Mouse (Mus musculus) embryo, embryonic 11 days (tissue): ENCODE measurements around the gene Spon2.

Experiments used
- DNase-seq: peaks from one replicate; pipeline ENCODE4 v3.0.0-alpha.2; 2015

Gene Spon2

DNA sequence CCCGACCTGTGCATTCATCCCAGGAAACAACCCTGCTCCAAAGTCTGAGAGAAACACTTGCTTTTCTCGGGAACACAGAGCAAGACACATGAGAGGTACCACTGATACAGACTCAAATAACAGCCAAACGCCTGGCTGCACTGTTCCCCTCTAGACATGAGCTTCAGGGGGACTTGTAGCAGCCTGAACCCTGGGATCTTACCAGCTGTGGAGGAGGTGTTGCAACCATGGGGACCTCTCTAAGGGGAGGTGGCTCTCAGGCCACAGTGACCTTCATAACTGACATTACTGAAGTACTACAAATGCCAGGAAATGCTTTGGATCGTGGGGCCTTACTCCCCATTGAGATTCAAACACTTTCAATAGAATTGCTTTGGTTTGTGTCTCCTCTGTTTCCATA is 3.5 kb downstream of the Spon2 start:
- DNase-seq: no peak

DNA sequence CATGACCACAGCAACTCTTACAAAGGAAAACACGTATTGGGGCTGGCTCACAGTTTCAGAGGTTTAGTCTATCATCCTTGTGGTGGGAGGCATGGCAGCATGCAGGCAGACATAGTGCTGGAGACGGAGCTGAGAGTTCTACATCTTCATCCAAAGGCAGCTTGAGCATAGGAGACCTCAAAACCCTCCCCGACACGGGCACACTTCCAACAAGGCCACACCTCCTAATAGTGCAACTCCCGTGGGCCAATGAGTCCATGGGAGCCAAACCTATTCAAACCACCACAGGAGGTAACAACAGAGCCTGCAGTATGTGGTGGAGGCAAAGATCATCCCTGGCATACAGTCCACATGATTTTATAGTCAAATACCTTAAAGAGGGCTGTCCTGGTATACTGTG is 7.0 kb downstream of the Spon2 start:
- no peak for DNase-seq

DNA sequence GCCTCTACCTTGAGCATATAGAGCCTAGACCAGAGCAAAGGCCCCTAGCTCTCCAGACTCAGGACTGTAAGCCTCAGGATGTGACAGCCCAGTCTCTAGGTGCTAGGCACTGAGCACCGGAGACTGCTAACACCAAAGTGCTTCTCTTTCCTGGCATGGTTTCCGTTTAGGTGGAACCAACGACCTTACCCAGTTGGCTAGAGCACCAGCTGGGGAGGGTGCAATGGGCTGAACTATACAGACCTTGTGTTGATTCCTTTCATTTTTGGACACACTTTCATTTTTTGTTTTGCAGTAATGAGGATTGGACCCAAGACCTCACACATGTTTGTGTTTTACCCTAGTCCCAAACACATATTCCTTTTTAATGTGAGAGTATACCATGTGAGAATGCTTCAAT is 7.7 kb downstream of the Spon2 start:
- no peak for DNase-seq

DNA sequence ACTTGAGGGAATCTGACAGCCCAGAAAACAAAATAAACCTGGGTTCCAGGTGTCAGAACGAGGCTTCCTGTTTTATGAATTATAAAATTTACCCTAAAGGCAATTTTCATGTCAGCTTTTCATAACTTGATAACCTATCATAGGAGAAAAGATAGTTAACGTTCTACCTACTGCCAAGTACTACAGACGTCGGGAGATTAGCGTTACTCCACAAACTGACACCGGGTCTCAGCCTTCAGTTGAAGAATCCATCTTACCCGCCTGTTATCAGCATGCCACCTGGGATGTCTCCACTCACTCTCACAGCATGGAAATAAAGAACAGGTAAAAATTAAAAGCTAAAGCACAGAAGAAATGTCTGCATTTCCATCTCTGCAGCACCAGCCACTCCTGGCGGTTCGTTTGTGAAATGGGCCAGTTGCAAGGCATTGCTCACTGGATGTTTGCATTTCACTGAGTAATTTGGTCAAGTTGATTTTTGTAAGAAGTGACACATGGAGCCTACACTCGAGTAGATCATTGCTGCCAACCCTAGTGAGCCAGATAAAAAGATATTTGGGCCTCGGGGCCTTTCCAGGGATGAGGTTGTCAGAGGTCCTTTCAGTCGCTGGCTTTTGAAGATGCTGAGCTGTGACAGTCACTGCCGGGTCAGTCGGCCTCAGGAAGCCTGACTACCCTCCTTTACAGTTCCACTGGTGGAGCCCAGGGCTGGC is 9.6 kb downstream of the Spon2 start:
- no peak for DNase-seq

DNA sequence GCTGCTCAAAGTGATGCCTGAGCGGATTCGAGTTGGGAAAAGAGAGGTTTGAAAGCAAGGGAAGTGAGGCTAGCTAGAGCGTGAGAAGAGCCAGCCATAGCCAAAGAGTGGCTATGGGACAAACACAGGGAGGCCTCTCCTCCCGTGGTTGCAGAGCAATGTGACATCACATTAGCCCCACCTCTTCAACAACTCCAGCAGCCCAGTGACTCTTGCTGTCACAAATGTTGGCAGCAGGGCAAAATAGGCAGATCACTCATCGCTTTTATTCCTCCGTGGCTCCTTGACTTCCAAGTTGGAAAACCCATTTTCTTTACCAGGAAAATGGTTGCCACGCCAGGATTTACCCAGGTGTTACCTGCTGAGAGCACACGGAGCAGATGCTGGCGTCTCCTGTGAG is 11.1 kb downstream of the Spon2 start:
- DNase-seq: no peak

DNA sequence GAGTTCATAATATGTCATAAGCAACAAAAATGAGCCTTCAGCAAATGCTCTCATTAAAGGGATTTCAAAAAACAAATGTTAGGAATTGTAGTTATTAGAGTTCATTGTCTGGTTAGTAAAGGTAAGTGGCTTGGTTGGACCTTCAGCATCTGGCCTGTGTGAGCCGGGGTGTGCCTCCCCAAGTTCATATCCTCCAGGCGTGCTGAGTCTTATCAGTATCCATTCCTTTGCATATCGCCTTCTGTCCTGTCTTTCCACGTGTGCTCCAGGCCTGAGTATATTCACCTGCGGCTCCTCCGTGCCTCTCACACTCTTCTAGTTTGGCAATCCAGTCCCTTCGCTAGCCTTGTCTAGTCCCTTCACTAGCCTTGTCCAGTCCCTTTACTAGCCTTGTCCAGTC is 11.9 kb downstream of the Spon2 start:
- no peak for DNase-seq

DNA sequence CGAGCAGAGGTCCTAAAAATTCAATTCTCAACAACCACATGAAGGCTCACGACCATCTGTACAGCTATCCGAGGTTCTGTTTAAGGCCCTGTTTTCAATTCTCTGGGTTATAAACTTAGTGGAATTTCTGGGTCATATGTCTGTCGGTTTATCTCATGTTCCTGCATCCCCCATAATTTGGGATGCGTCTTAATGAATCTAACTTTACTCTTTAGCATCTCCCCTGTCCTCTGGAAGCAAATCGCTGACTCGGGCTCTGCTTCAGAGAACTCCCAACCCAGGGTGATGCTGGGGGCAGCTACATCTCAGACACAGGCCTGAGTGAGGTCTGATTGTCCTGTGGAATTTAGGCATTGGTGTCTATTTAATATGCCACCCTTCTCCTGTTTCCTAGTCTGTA is 14.0 kb downstream of the Spon2 start:
- DNase-seq: no peak

DNA sequence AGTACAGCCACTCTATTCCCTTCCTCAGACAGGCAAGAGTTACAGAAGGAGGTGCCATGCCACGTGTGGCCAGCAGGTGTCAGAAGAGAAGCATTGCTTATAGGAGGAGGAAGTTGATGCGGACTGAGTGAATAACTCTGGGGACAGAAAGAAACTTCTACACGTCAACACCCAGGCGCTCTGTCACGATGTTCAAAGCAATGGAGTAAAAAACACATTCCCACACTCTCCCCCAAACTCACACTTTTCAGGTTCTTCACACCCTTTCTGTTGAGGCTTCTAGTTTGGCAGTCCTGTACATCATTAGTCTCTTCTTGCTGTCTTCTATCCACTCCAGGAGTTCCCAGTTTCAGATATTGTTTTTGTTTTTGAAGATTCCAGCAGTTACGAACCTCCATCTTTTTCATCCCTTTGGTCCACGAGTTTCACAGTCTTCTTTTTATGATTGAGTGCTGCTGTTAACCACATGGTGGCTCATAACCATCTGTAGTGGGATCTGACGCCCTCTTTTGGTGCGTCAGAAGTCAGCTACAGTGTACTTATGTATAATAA is 14.5 kb downstream of the Spon2 start:
- peak; percentile 88 for DNase-seq

DNA sequence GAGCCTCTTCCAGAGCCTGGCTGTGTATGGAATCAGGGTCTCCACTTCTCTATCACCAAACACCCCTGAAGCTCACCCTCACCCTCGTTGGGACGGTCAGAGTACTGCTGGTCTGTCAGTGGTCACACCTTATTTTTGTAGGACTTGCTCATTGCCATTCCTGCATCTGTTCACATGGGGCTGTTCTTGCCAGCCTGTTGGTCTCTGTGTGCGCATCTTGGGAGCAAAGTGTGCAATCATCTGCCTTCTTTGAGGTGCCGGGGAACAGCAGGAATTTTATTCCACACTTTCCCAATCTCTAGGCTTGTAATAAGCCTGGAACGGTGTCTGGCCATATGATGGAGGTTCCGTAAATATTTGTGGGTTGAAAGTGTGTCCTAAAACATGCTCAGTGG is 15.1 kb downstream of the Spon2 start:
- no peak for DNase-seq

DNA sequence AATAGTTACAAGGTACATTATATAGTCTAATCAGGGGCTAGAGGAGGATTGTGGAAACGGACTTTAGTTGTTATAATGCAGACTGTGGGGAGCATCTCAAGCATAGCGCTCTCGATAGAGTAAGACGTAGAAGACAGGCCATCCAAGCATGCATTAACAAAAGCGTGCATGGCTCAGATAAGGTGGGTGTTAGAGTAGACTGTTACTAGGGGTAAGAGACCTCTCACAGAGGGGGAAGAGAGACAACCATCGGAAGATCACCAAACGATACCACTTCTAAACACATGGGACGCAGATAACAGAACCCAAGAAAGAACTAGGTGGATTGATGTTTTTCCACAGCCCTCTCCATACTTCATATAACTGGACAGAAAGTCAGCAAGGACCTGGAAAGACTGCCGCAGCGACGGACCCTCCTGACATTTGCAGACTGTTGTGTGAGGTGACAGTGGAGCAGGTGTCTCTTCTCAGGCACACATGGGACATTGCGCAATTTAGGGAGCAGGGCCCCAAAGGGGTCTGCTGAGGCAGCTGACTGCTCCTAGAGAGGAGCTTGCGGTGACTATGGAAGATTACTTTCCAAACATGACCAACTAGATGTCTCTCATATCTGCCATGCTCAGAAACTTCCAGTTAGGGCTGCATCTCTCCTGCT is 15.6 kb downstream of the Spon2 start:
- DNase-seq: no peak

DNA sequence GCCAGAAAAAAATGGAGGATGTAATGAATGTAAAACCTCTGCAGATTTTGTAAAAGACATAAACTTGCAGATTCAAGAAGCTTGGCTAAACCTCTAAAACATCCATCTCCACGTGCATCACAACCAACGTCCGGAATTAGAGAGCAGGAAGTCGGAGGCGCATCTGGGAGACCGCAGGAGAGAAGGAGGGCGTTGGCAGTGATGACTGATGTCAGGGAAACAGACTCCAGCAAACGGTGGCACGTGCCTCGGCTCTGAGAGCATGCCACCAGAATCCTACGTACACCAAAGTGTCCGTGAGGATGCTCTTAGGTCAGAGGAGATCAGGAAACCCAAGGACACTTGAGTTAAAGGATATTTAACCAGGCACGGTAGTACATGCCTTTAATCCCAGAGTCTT is 16.6 kb downstream of the Spon2 start:
- no peak for DNase-seq

DNA sequence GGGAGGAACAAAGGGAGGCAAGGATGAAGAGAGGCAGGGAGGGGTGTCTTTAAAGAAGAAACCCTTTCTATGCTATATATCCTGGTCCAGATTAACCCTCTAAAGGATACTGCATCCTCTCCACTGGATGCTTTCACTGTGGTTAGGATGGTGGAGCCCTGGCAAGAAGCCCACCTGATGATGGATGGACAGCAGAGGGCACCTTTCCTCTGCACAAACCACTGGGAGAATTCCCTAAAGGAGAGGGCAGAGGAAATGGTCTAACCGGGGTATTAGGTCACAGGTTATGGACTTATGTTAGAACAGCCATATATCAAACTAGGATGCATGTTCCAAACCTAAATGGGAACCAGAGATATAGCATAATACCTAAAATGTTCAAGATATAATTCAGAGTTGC is 18.2 kb downstream of the Spon2 start:
- DNase-seq: no peak

DNA sequence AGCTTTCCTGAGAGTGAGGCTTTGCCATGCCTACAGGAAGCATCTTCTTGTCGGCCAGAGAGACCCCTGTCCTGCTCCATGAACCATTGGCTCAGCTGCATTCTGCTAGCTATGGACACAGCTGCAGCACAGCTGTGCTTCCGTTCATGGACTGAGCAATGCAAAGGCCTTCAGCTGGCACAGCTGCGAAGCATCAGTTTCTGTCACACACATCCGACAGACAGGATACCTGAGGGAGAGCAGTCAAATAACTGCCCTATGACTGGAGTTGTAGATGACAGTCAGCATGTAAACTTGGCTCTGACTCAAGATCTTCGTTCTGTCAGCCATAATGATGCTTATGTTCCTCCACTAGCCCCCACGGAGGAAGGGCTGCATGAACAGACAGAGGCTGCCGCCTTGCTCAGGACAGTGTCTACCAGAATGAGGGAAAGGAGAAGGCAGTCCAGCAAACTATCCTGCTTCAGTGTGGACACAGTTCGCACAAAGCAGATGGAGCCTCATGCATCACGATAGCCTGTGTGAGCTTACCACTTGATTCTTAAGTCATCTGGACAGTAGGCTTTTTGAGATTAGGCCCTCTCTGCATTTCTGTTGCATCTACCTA is 22.9 kb downstream of the Spon2 start:
- peak; percentile 36 for DNase-seq

DNA sequence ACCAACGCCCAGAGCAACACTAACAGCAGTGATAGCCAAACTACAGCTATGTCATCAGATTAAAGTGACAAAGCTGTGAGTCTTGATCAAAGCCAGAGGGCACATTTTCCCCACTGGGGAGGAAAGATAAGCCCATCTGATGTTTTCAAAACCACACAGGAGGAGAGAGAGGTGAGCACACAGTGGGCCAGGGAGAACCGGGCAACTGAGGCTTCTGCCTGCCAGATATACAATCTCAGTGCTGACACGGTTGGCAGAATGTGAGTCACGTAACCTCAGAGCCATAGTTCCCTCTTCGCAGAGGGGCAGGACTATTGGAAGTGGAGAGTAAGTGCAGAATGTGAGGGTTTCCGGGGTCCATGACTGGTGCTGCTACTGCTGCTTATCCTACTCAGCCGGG is 24.7 kb downstream of the Spon2 start:
- DNase-seq: no peak
